Mouse (Mus musculus) small intestine, adult 2 months (tissue): Measurements from ENCODE around the gene Upf1.

Experiments used
- CTCF ChIP-seq: fragments of 200-500 bp; IDR thresholded peaks from 2 replicates; pipeline ENCODE4 v1.5.1; 2012; ENCODE audit warnings: low read depth, mild to moderate bottlenecking, control low read depth, inconsistent platforms, low read length, moderate library complexity, mixed read lengths; ENCODE audit not compliant: insufficient replicate concordance, insufficient read length; ENCODE audit errors: extremely low read depth
- POLR2A ChIP-seq: fragments of 200-500 bp; IDR thresholded peaks from 2 replicates; pipeline ENCODE4 v1.6.1; 2012; ENCODE audit warnings: low read depth, mild to moderate bottlenecking, control low read depth, inconsistent platforms, low read length, moderate library complexity

- TF ChIP-seq CTCF (no peak), POLR2A (no peak)
Measured at GRCm38 (mm10) chr8:70396184-70396583, 43.1 kb upstream of the Upf1 start.
